Mouse (Mus musculus): ENCODE results near the gene Tut1.

DNA sequence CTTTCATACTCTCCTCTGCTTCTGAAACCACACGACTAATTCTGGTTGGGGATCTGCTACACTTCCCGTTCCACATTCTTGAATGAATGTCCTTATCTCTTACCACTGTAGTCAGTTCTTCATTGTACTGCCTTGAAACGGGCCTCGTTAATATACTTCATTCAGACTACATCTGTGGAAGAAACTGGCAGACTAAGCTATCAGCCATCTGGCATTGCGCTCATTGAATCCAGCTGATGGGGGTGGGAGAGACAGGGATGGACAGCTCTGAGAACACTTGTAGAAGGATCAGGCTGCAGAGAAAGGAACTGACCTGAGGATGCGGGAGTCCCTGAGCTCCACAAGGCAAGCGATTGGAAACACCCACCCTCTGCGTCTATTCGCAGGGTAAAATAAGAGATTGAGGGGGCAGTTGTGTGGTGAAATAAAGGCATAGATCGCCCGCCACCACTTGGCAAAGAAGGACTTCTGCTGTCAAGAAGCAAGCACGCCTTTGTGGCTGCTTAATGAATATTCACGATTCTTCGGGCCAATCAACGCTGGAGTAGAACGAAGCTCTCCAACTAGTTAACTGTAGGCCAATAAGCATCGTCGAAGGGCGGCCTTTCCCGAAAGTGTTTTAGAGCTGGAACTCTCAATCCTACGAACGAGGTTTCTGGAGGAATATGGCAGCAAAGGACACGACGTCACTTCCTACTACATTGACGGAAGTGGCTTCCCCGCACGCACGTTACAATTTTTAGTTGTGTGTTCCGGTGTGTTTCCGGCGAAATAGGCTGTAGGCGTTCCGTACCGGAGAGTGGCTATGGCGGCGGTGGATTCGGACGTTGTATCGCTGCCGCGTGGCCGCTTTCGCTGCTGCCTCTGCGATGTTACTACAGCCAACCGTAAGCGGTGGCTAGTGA, at the start of gene Tut1:
- TF ChIP-seq CTCF (IDR thresholded peaks at IDR 0.05; ENCODE audit: control insufficient read depth, insufficient read depth, insufficient read length) (no peak), USF1 (IDR thresholded peaks at IDR 0.05; ENCODE audit: low read depth) (no peak), MYOG (IDR thresholded peaks at IDR 0.05; ENCODE audit: control insufficient read depth, extremely low read depth, insufficient read length) (no peak), CEBPB (IDR thresholded peaks at IDR 0.05; ENCODE audit: low read depth) (no peak), FOSL1 (IDR thresholded peaks at IDR 0.05; ENCODE audit: insufficient read depth, low read length, poor library complexity, severe bottlenecking) (no peak)
